Mouse (Mus musculus) olfactory bulb, adult 2 months (tissue): ENCODE data around the gene Dnajc8.

Experiments used
- CTCF ChIP-seq: fragments of 200-500 bp; IDR thresholded peaks from 2 replicates; pipeline ENCODE4 v1.5.1; 2012; ENCODE audit warnings: low read depth, mild to moderate bottlenecking, low read length, moderate library complexity; ENCODE audit not compliant: insufficient read depth
- POLR2A ChIP-seq: fragments of 200-500 bp; IDR thresholded peaks from 2 replicates; pipeline ENCODE4 v1.6.1; 2012; ENCODE audit warnings: mild to moderate bottlenecking, low read depth, low read length, moderate library complexity; ENCODE audit not compliant: insufficient read depth

DNA sequence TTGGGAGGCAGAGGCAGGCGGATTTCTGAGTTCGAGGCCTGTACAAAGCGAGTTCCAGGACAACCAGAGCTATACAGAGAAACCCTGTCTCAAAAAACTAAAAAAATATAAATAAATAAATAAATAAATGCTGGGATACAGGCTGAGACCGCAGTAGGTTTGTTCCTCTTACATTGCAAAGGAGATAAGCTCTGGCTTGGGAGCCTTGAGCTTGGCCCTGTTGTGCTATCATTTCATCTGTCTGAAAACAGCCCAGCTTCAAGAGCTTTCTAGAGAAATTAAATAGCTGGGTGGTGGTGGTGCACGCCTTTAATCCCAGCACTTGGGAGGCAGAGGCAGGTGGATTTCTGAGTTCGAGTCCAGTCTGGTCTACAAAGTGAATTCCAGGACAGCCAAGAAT, 33.7 kb upstream of the Dnajc8 start:
- no peak for TF ChIP-seq POLR2A
- no peak for TF ChIP-seq CTCF
